Mouse (Mus musculus) intestine, embryonic 15.5 days (tissue): ENCODE results near the gene Adamts9. TPM values are rescaled to one million over a fixed set of nuclear protein-coding genes. Genes with fewer than 3 reads are reported as not detected.
A peak's percentile ranks its signal among the peaks of the same experiment; 100 is the strongest.

Experiments used
- ATAC-seq: fragments of 200-750 bp; cut with Nextera tagmentation; 2 replicates; pipeline ENCODE4 v1.8.0; 2017; ENCODE audit warnings: moderate TSS enrichment, moderate library complexity
- H3K27ac ChIP-seq: fragments of 300-500 bp; sonication (generic); 2 replicates; pipeline ENCODE4 v1.5.1; 2015; ENCODE audit warnings: mild to moderate bottlenecking, inconsistent platforms
- H3K27me3 ChIP-seq: fragments of 300-500 bp; sonication (generic); replicated peaks from 2 replicates; pipeline ENCODE4 v1.6.1; 2015; ENCODE audit warnings: inconsistent platforms
- H3K36me3 ChIP-seq: fragments of 300-500 bp; sonication (generic); 2 replicates; pipeline ENCODE4 v1.6.1; 2015; ENCODE audit warnings: inconsistent platforms
- H3K4me1 ChIP-seq: fragments of 300-500 bp; sonication (generic); replicated peaks from 2 replicates; pipeline ENCODE4 v1.6.1; 2015; ENCODE audit warnings: inconsistent platforms
- H3K4me2 ChIP-seq: fragments of 300-500 bp; sonication (generic); replicated peaks from 2 replicates; pipeline ENCODE4 v1.6.1; 2015; ENCODE audit warnings: mild to moderate bottlenecking, inconsistent platforms
- H3K4me3 ChIP-seq: fragments of 300-500 bp; sonication (generic); replicated peaks from 2 replicates; pipeline ENCODE4 v1.5.1; 2015; ENCODE audit warnings: inconsistent platforms
- H3K9ac ChIP-seq: fragments of 300-500 bp; sonication (generic); 2 replicates; pipeline ENCODE4 v1.6.1; 2015; ENCODE audit warnings: inconsistent platforms
- H3K9me3 ChIP-seq: fragments of 300-500 bp; sonication (generic); 2 replicates; pipeline ENCODE4 v1.6.1; 2016; ENCODE audit warnings: inconsistent platforms
- WGBS: fragments of 180-500 bp; shearing (Covaris S2); methylation state at CpG from one replicate; pipeline ENCODE4 v1.1.7; 2015; 5-methylcytosine and 5-hydroxymethylcytosine counted together
- polyA plus RNA-seq: library from polyadenylated mRNA; unstranded; fragments of >200 nt; fragmentation: Nextera tagmentation; extraction: Ambion mirVana; gene quantifications from 2 replicates; pipeline ENCODE4 v1.2.1, GENCODE M21; 2015

Gene Adamts9
- polyA plus RNA-seq, 1 experiment from 2014 or later = 11.2 TPM

DNA sequence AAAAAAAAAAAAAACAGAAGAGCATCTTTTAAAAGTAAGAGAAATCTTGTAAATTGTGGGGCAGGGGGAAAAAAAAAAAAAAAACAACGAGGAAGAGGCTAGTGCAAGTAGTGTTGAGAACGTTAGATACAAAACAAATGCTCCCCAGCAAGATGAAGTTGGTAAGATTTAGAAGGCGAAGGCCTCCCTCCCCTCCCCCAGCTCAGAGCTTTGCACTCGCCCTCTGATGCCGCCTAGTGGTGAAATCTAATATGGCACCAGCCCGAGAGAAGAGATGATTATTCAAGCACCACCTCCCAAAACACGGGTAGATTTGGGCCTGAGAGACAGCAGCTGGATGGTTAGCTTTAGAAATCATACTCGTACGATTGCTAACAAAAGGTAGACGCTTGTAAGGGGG is 215.2 kb downstream of the Adamts9 start:
- Histone ChIP-seq H3K9ac (no peak overlapping the region), H3K4me3 (no peak overlapping the region), H3K27ac (no peak overlapping the region), H3K4me2 (no peak overlapping the region), H3K27me3 (no peaks in the 10 kb centered on the region), H3K4me1 (peaks cover 15% of the 10 kb centered on the region; the same call in 1 of the 2 replicates), H3K36me3 (no peaks in the 10 kb centered on the region), H3K9me3 (no peaks in the 10 kb centered on the region)
- 5% methylated on average over 10 of the region's 10 CpGs for WGBS
- peak; percentile 43; the same call in 1 of the 2 replicates for ATAC-seq

DNA sequence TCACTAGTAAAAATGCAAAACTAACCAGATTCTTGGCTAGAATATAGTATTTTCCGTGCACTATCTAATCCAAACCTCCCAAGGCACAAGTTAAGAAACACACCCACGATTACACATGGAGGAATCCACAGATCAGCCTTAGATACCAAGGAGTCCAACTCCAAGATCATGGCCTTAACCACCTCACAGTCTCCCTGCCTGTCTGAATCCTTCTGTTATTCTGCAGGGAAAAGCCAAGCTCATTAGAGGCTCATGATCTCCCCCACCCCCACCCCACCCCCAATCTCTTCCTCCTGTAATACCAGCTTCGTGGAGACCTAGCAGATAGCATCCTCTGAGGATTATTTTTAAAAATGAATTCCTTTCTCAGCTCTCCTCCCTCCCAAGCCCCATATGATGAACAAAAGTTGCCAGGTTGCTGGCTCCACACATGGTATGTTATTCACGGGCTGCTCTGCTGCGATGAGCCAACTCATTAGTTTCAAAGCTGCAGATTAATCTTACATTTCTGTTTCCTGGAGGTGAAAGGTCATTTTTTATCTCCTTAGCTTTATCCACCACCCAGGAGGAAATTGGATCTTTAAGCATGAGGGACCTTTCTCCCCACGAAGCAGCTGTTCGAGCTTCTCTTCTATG is 215.8 kb downstream of the Adamts9 start:
- no peak overlapping the region for H3K4me3 ChIP-seq
- no peak overlapping the region for H3K27ac ChIP-seq
- H3K4me1 ChIP-seq = peaks cover 15% of the 10 kb centered on the region; the same call in 1 of the 2 replicates
- H3K27me3 ChIP-seq = no peaks in the 10 kb centered on the region
- H3K9ac ChIP-seq = no peak overlapping the region
- no peaks in the 10 kb centered on the region for H3K9me3 ChIP-seq
- 13% methylated on average over 7 of the region's 7 CpGs for WGBS
- no peaks in the 10 kb centered on the region for H3K36me3 ChIP-seq
- H3K4me2 ChIP-seq = no peak overlapping the region
- peak; percentile 53 for ATAC-seq

GRCm38 (mm10) chr6:92726121-92726520 is 217.2 kb downstream of the Adamts9 start:
- H3K4me2 ChIP-seq = no peak overlapping the region
- no peaks in the 10 kb centered on the region for H3K9me3 ChIP-seq
- H3K4me1 ChIP-seq = peaks cover 15% of the 10 kb centered on the region; the same call in 1 of the 2 replicates
- H3K9ac ChIP-seq = no peak overlapping the region
- 74% methylated on average over 5 of the region's 5 CpGs for WGBS
- no peak for ATAC-seq
- H3K4me3 ChIP-seq = no peak overlapping the region
- no peaks in the 10 kb centered on the region for H3K36me3 ChIP-seq
- H3K27ac ChIP-seq = no peak overlapping the region
- no peaks in the 10 kb centered on the region for H3K27me3 ChIP-seq

DNA sequence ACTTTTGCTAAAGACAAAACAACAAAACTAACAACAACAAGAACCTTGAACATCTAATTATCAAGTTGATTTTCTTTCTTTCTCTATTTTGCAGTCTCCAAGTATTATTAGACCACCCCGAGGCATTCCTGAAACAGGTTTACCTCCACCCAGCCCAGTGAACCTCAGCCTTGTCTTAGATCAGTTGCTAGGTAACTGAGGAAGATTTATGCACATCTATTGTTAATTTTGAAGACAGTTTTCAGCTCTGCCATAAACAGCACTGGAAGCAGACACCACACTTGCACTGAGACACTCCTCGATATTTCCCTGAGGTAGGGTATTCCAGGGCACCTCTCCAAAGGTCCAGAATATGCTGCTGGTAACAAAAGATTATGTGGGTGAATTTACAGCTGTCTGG is 218.9 kb downstream of the Adamts9 start:
- ATAC-seq = no peak
- no peaks in the 10 kb centered on the region for H3K27me3 ChIP-seq
- H3K9ac ChIP-seq = no peak overlapping the region
- H3K27ac ChIP-seq = no peak overlapping the region
- H3K4me1 ChIP-seq = peaks cover 15% of the 10 kb centered on the region; the same call in 1 of the 2 replicates
- H3K36me3 ChIP-seq = no peaks in the 10 kb centered on the region
- H3K9me3 ChIP-seq = no peaks in the 10 kb centered on the region
- H3K4me2 ChIP-seq = no peak overlapping the region
- no peak overlapping the region for H3K4me3 ChIP-seq
- WGBS = 46% methylated on average over 2 of the region's 2 CpGs

Other genes with a start within 250 kb of the Adamts9 start
- 6.7 and 7.2 TPM in 2 replicates for gene Prickle2, start 237.3 kb downstream of the Adamts9 start, polyA plus RNA-seq
- gene A730049H05Rik, start 127.0 kb downstream of the Adamts9 start, polyA plus RNA-seq = 0.36 and 0.66 TPM in 2 replicates
- gene Gm15737, start 74.1 kb downstream of the Adamts9 start, polyA plus RNA-seq = 0.08 TPM in 2 replicates